Mouse (Mus musculus) lung, postnatal 0 days (tissue): Measurements from ENCODE around the gene Lep.

Experiments used
- CTCF ChIP-seq: IDR thresholded peaks from 2 replicates; pipeline ENCODE4 v1.5.1; 2016; ENCODE audit warnings: antibody characterized with exemption, mild to moderate bottlenecking
- EP300 ChIP-seq: IDR thresholded peaks from 2 replicates; pipeline ENCODE4 v1.6.1; 2016; ENCODE audit warnings: antibody characterized with exemption, mild to moderate bottlenecking, control low read depth

- TF ChIP-seq CTCF = no peak
- TF ChIP-seq EP300 = no peak
Observed at GRCm38 (mm10) chr6:29040266-29040665, 19.8 kb upstream of the Lep start.
